Mouse (Mus musculus) neural tube, embryonic 11.5 days (tissue): ENCODE results near the gene Gatad1. TPM values are rescaled to one million over a fixed set of nuclear protein-coding genes. Genes with fewer than 3 reads are reported as not detected.
"Not testable (repeated sequence)": the region's sequence is repeated elsewhere in the genome, so short reads cannot be mapped to it uniquely, and the experiment has no call there.

Experiments
- ATAC-seq: fragments of 200-750 bp; cut with Nextera tagmentation; 2 replicates; pipeline ENCODE4 v1.8.0; 2017; ENCODE audit warnings: moderate number of reproducible peaks, mild to moderate bottlenecking, moderate TSS enrichment, moderate library complexity; ENCODE audit not compliant: insufficient read depth, low FRiP score, low TSS enrichment
- DNase-seq: peaks from one replicate; pipeline ENCODE4 v3.0.0-alpha.2; 2015; ENCODE audit warnings: low spot score
- H3K27ac ChIP-seq: fragments of 300-500 bp; sonication (generic); 2 replicates; pipeline ENCODE4 v1.5.1; 2014; ENCODE audit warnings: low read depth, mild to moderate bottlenecking, low read length
- H3K27me3 ChIP-seq: fragments of 300-500 bp; sonication (generic); 2 replicates; pipeline ENCODE4 v1.6.1; 2014; ENCODE audit warnings: mild to moderate bottlenecking, low read length, mixed read lengths; ENCODE audit not compliant: control insufficient read depth, insufficient read depth
- H3K36me3 ChIP-seq: fragments of 300-500 bp; sonication (generic); 2 replicates; pipeline ENCODE4 v1.6.1; 2014; ENCODE audit warnings: mild to moderate bottlenecking, low read length, moderate library complexity, mixed read lengths; ENCODE audit not compliant: control insufficient read depth, insufficient read depth
- H3K4me1 ChIP-seq: fragments of 300-500 bp; sonication (generic); 2 replicates; pipeline ENCODE4 v1.6.1; 2014; ENCODE audit warnings: low read length, mixed read lengths; ENCODE audit not compliant: control insufficient read depth, insufficient read depth
- H3K4me2 ChIP-seq: fragments of 300-500 bp; sonication (generic); 2 replicates; pipeline ENCODE4 v1.6.1; 2014; ENCODE audit warnings: low read depth, mild to moderate bottlenecking, moderate library complexity
- H3K4me3 ChIP-seq: fragments of 300-500 bp; sonication (generic); 2 replicates; pipeline ENCODE4 v1.5.1; 2014; ENCODE audit warnings: low read depth, low read length
- H3K9ac ChIP-seq: fragments of 300-500 bp; sonication (generic); 2 replicates; pipeline ENCODE4 v1.6.1; 2014; ENCODE audit warnings: mild to moderate bottlenecking, low read length
- H3K9me3 ChIP-seq: fragments of 300-500 bp; sonication (generic); 2 replicates; pipeline ENCODE4 v1.6.1; 2016; ENCODE audit warnings: low read length; ENCODE audit not compliant: control insufficient read depth
- WGBS: fragments of 180-500 bp; shearing (Covaris S2); extraction: QIAGEN DNeasy Blood & Tissue Kit; methylation state at CpG from one replicate; pipeline ENCODE4 v1.1.7; 2014; 5-methylcytosine and 5-hydroxymethylcytosine counted together
- polyA plus RNA-seq: library from polyadenylated mRNA; unstranded; fragments of >200 nt; fragmentation: Nextera tagmentation; extraction: Ambion mirVana; gene quantifications from 2 replicates; pipeline ENCODE4 v1.2.1, GENCODE M21; 2014

Gatad1 gene
- polyA plus RNA-seq, 1 experiment from 2014 or later, result 73.1 TPM

DNA sequence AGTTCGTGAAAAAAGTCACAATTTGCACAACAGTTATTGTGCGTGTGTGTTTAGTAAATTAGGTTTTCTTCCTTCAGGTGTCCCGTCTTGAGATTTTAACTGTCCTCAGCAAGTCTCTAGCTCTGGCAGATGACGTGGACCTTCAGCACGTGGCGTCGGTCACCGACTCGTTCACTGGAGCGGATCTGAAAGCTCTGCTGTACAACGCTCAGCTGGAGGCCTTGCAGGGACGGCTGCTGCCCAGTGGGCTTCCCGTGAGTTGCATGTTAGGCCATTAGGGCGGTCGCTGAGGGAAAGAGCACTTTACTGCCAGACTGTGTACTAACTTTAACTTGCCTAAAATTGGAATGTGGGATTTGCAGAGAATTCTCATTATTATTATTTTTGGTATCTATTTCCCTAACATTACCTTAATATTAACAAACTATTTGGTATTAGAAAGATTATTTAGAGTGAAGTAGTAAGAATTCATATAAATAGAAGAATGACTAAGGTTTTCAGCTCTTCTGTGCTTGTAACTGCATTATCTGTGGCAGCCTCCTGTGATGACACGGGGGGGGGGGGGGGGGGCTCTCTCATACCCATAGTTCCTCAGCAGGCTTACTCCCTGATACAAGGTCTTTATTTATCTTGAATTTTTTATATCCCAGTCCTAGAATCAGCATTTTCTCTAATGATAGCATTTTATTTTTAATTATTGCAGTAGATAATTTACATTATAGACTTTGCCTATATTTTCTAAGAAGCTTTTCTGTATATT is 25.3 kb downstream of the Gatad1 start:
- H3K36me3 ChIP-seq, result no peaks in the 10 kb centered on the region; the same call in 1 of the 2 replicates
- WGBS, result 63% methylated on average over 16 of the region's 16 CpGs

GRCm38 (mm10) chr5:3630055-3630454 is 26.9 kb downstream of the Gatad1 start:
- ATAC-seq (no peak), DNase-seq (no peak)
- no peaks in the 10 kb centered on the region for H3K9me3 ChIP-seq
- H3K36me3 ChIP-seq, result no peaks in the 10 kb centered on the region; the same call in 1 of the 2 replicates
- H3K4me3 ChIP-seq, result no peak overlapping the region
- no peaks in the 10 kb centered on the region for H3K4me1 ChIP-seq
- H3K4me2 ChIP-seq, result no peak overlapping the region
- H3K27me3 ChIP-seq, result no peaks in the 10 kb centered on the region
- H3K27ac ChIP-seq, result no peak overlapping the region
- WGBS, result 93% methylated on average over 5 of the region's 5 CpGs
- no peak overlapping the region for H3K9ac ChIP-seq

More for the DNA sequence above, 25.3 kb downstream of the Gatad1 start:
- H3K27me3 ChIP-seq, result no peaks in the 10 kb centered on the region
- no peaks in the 10 kb centered on the region for H3K4me1 ChIP-seq
- H3K4me2 ChIP-seq, result no peak overlapping the region
- no peak overlapping the region for H3K27ac ChIP-seq
- ATAC-seq (no peak), DNase-seq (no peak)
- H3K9ac ChIP-seq, result no peak overlapping the region
- no peak overlapping the region for H3K4me3 ChIP-seq
- no peaks in the 10 kb centered on the region for H3K9me3 ChIP-seq

GRCm38 (mm10) chr5:3620486-3620885 is 36.5 kb downstream of the Gatad1 start:
- Histone ChIP-seq H3K4me2 (no peak overlapping the region), H3K9ac (no peak overlapping the region), H3K27ac (no peak overlapping the region), H3K9me3 (no peaks in the 10 kb centered on the region), H3K4me3 (no peak overlapping the region), H3K27me3 (no peaks in the 10 kb centered on the region), H3K36me3 (no peaks in the 10 kb centered on the region; the same call in none of the 2 replicates), H3K4me1 (no peaks in the 10 kb centered on the region)
- ATAC-seq, result no peak
- no peak for DNase-seq
- 77% methylated on average over 7 of the region's 7 CpGs for WGBS

- not testable (repeated sequence) for H3K9me3 ChIP-seq, H3K27me3 ChIP-seq, ATAC-seq
These were observed 45.1 kb downstream of the Gatad1 start for GRCm38 (mm10) chr5:3611835-3612234.

GRCm38 (mm10) chr5:3609241-3609640 is 47.7 kb downstream of the Gatad1 start:
- Histone ChIP-seq H3K27me3 (no peaks in the 10 kb centered on the region), H3K4me2 (no peak overlapping the region), H3K4me3 (no peak overlapping the region), H3K9me3 (no peaks in the 10 kb centered on the region), H3K36me3 (peaks cover 3% of the 10 kb centered on the region; the same call in 1 of the 2 replicates), H3K4me1 (no peaks in the 10 kb centered on the region), H3K9ac (no peak overlapping the region), H3K27ac (no peak overlapping the region)
- ATAC-seq (no peak), DNase-seq (no peak)
- WGBS, result 94% methylated on average over 7 of the region's 7 CpGs

More at GRCm38 (mm10) chr5:3611835-3612234, 45.1 kb downstream of the Gatad1 start:
- H3K4me1 ChIP-seq, H3K4me3 ChIP-seq, H3K27ac ChIP-seq, H3K4me2 ChIP-seq, H3K9ac ChIP-seq, DNase-seq, H3K36me3 ChIP-seq: not testable (repeated sequence)
- 88% methylated on average over 2 of the region's 2 CpGs for WGBS

GRCm38 (mm10) chr5:3607114-3607513 is 49.9 kb downstream of the Gatad1 start:
- H3K4me2 ChIP-seq, result no peak overlapping the region
- H3K27ac ChIP-seq, result no peak overlapping the region
- no peaks in the 10 kb centered on the region for H3K9me3 ChIP-seq
- H3K4me3 ChIP-seq, result no peak overlapping the region
- no peak for DNase-seq
- H3K36me3 ChIP-seq, result peaks cover 1% of the 10 kb centered on the region; the same call in 1 of the 2 replicates
- no peak overlapping the region for H3K9ac ChIP-seq
- ATAC-seq, result no peak
- 94% methylated on average over 9 of the region's 9 CpGs for WGBS
- no peaks in the 10 kb centered on the region for H3K4me1 ChIP-seq
- H3K27me3 ChIP-seq, result no peaks in the 10 kb centered on the region

- no peak overlapping the region for H3K27ac ChIP-seq
- no peaks in the 10 kb centered on the region for H3K27me3 ChIP-seq
- no peak overlapping the region for H3K9ac ChIP-seq
- H3K4me1 ChIP-seq, result no peaks in the 10 kb centered on the region
- no peak overlapping the region for H3K4me3 ChIP-seq
- H3K9me3 ChIP-seq, result no peaks in the 10 kb centered on the region
- H3K4me2 ChIP-seq, result no peak overlapping the region
- H3K36me3 ChIP-seq, result no peaks in the 10 kb centered on the region
- 96% methylated on average over 3 of the region's 3 CpGs for WGBS
- no peak for ATAC-seq
- no peak for DNase-seq
These were observed 56.2 kb downstream of the Gatad1 start for GRCm38 (mm10) chr5:3600790-3601189.

DNA sequence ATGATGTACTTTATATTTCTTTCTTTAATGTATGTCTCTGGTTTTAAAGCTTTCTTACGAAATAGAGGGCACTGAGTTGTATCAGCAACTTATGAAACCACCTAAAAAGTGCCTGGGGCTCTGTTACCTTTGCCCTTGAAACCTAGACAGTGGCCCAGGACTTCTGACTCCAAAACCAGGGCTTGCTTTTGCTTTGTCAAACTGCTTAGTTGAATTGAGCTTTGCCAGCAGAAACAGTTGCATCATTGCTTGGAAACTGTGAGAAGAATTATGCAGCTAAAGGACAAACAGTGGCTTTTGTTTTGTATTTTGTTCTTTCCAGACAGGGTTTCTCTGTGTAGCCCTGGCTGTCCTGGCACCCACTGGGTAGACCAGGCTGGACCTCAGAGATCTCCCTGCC is 56.7 kb downstream of the Gatad1 start:
- no peaks in the 10 kb centered on the region for H3K27me3 ChIP-seq
- no peak overlapping the region for H3K9ac ChIP-seq
- no peak overlapping the region for H3K27ac ChIP-seq
- H3K9me3 ChIP-seq, result no peaks in the 10 kb centered on the region
- 88% methylated on average over 1 of the region's 1 CpGs for WGBS
- H3K36me3 ChIP-seq, result no peaks in the 10 kb centered on the region
- H3K4me2 ChIP-seq, result no peak overlapping the region
- H3K4me3 ChIP-seq, result no peak overlapping the region
- H3K4me1 ChIP-seq, result peaks cover 2% of the 10 kb centered on the region
- DNase-seq, result no peak
- no peak for ATAC-seq

DNA sequence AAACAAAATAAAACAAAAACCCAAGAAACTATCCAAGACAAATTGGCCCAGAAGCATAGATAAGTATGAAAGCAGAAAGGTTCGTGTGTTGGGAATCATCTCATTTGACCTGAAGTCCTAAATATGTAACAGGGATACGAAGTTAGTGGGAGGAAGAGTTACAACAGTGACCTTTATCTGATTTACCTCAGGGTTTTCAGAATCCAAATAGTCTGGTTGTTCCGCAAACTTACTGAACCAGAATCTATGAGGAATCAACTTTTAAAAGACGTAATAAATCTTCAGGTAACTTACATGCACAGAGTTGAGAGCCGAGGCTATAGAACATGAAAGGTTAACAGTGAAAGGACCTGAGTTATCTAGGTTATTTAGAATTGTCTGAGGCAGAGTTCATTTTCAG is 58.2 kb downstream of the Gatad1 start:
- Histone ChIP-seq H3K4me3 (no peak overlapping the region), H3K9ac (no peak overlapping the region), H3K4me1 (peaks cover 7% of the 10 kb centered on the region), H3K27me3 (no peaks in the 10 kb centered on the region), H3K4me2 (no peak overlapping the region), H3K27ac (no peak overlapping the region), H3K9me3 (no peaks in the 10 kb centered on the region), H3K36me3 (no peaks in the 10 kb centered on the region)
- WGBS, result 90% methylated on average over 5 of the region's 5 CpGs
- no peak for DNase-seq
- ATAC-seq, result no peak
